Comparison of ENCODE assay signal across 28 mouse cellular contexts in genomic region chr19:5413840-5414239, GRCm38 (mm10). TPM values are rescaled to one million over a fixed set of nuclear protein-coding genes. Genes with fewer than 3 reads are reported as not detected.
A peak's percentile ranks its signal among the peaks of the same experiment; 100 is the strongest.
DNase-seq lines count a peak whose midpoint lies in the region; ATAC-seq and TF ChIP-seq lines count a peak whose summit lies in the region.
"Had no signal": no experiment of that assay in that cellular context is flagged by ENCODE, and none has a peak within 500 bp of the region (broad histone marks: within the 10 kb centered on the region; RNA-seq: fewer than 3 reads in every experiment).

No protein-coding gene starts in this region.

- no peak overlapping the region for H3K4me3 ChIP-seq in gastrocnemius, adult 2 months
- H3K4me3 ChIP-seq in heart, adult 2 months, result no peak overlapping the region
- no peak overlapping the region for H3K4me3 ChIP-seq in layer of hippocampus, adult 2 months
- no peak overlapping the region for H3K4me3 ChIP-seq in lung, postnatal 0 days (ENCODE audit: low read depth, low read length)
- H3K4me3 ChIP-seq: embryonic facial prominence, embryonic 13.5 days; embryonic facial prominence, embryonic 15.5 days; erythroblast, embryonic 14.5 days had no signal

- H3K9ac ChIP-seq in heart, adult 2 months (ENCODE audit: low read depth, low read length), result no peak overlapping the region
- no peak overlapping the region for H3K9ac ChIP-seq in lung, postnatal 0 days (replicated peaks; ENCODE audit: low read depth)
- H3K9ac ChIP-seq: embryonic facial prominence, embryonic 13.5 days; embryonic facial prominence, embryonic 15.5 days had no signal

- H3K4me2 ChIP-seq in lung, postnatal 0 days (replicated peaks; ENCODE audit: low read depth, low read length), result no peak overlapping the region
- H3K4me2 ChIP-seq: embryonic facial prominence, embryonic 13.5 days; embryonic facial prominence, embryonic 15.5 days had no signal

- no peak for DNase-seq in gastrocnemius, adult 2 months
- DNase-seq in gastrocnemius, postnatal 25 days, result no peak
- no peak for DNase-seq in heart, adult 2 months
- no peak for DNase-seq in heart, postnatal 14 days
- no peak for DNase-seq in layer of hippocampus, adult 2 months (ENCODE audit: low spot score in 2 of 2)
- DNase-seq in layer of hippocampus, adult 9-10 months (ENCODE audit: low spot score), result no peak
- DNase-seq in lung, postnatal 0 days (ENCODE audit: low spot score), result no peak
- DNase-seq in lung, postnatal 10 days, result no peak
- DNase-seq: adrenal gland, postnatal 10 days; adrenal gland, postnatal 25 days; cerebellum, adult 11 months; cerebellum, adult 18-20 months; cerebellum, adult 8-10 months; cerebellum, adult 9-11 months; cerebellum, postnatal 14 days; cerebellum, postnatal 36 days; embryo, embryonic 11 days had no signal

- no peaks in the 10 kb centered on the region for H3K9me3 ChIP-seq in lung, postnatal 0 days (ENCODE audit: low read length)
- H3K9me3 ChIP-seq: embryonic facial prominence, embryonic 13.5 days; embryonic facial prominence, embryonic 15.5 days had no signal

- H3K4me1 ChIP-seq in heart, adult 2 months (ENCODE audit: control insufficient read depth, insufficient read depth, low read length), result peaks cover 21% of the 10 kb centered on the region
- H3K4me1 ChIP-seq in lung, postnatal 0 days (ENCODE audit: insufficient read depth, low read depth, low read length), result 0 out of 2 replicates have a peak, but pooled peaks cover 9% of the 10 kb centered on the region

- H3K36me3 ChIP-seq in heart, adult 2 months (ENCODE audit: control insufficient read depth, insufficient read depth, low read length), result peaks cover 11% of the 10 kb centered on the region; the same call in 1 of the 2 replicates
- H3K36me3 ChIP-seq in lung, postnatal 0 days (ENCODE audit: insufficient read depth, low read length), result 0 out of 2 replicates have a peak, but pooled peaks cover 6% of the 10 kb centered on the region
- H3K36me3 ChIP-seq: embryonic facial prominence, embryonic 13.5 days; embryonic facial prominence, embryonic 15.5 days had no signal

- no peak for TF ChIP-seq EP300 in heart, adult 2 months (IDR thresholded peaks at IDR 0.05; ENCODE audit: insufficient read depth, low read depth, low read length)
- TF ChIP-seq EP300 in lung, postnatal 0 days (IDR thresholded peaks at IDR 0.05), result no peak

- H3K79me2 ChIP-seq in heart, adult 2 months (replicated peaks; ENCODE audit: control insufficient read depth, insufficient read depth, low read length), result no peaks in the 10 kb centered on the region

- H3K27me3 ChIP-seq in heart, adult 2 months (ENCODE audit: control insufficient read depth, insufficient read depth, low read length), result no peaks in the 10 kb centered on the region
- H3K27me3 ChIP-seq in lung, postnatal 0 days (replicated peaks; ENCODE audit: insufficient read depth, low read length), result no peaks in the 10 kb centered on the region
- H3K27me3 ChIP-seq: embryonic facial prominence, embryonic 13.5 days; embryonic facial prominence, embryonic 15.5 days had no signal

- 77% methylated on average over 4 of the region's 4 CpGs for WGBS in heart, adult 2 months
- WGBS in lung, postnatal 0 days, result 77% methylated on average over 4 of the region's 4 CpGs

- intact Hi-C loops in gastrocnemius, adult 2 months (cut with DNase I), result no loop called here
- intact Hi-C loops in heart, adult 2 months (cut with DNase I), result no loop called here
- intact Hi-C loops in heart, postnatal 14 days (cut with DNase I), result no loop called here

- ATAC-seq in lung, postnatal 0 days, result no peak
- ATAC-seq: forebrain, embryonic 14.5 days; forebrain, embryonic 16.5 days had no signal

- no peak for TF ChIP-seq POLR2A in heart, adult 2 months (IDR thresholded peaks at IDR 0.05; ENCODE audit: insufficient read depth, low read depth, low read length)

- TF ChIP-seq CTCF in gastrocnemius, adult 2 months (IDR thresholded peaks at IDR 0.05), result no peak
- no peak for TF ChIP-seq CTCF in heart, adult 2 months (IDR thresholded peaks at IDR 0.05)
- no peak for TF ChIP-seq CTCF in layer of hippocampus, adult 2 months (conservative IDR thresholded peaks at IDR 0.05)
- TF ChIP-seq CTCF in lung, postnatal 0 days (IDR thresholded peaks at IDR 0.05), result no peak

- peak overlapping the region; percentile 86 for H3K27ac ChIP-seq in gastrocnemius, adult 2 months
- peak overlapping the region; percentile 89 for H3K27ac ChIP-seq in heart, adult 2 months
- H3K27ac ChIP-seq in layer of hippocampus, adult 2 months, result peak overlapping the region; percentile 76
- peak overlapping the region; percentile 77 for H3K27ac ChIP-seq in lung, postnatal 0 days (ENCODE audit: low read length)
- H3K27ac ChIP-seq: embryonic facial prominence, embryonic 13.5 days; embryonic facial prominence, embryonic 15.5 days had no signal

RNA-seq across cellular contexts. Expression of gene Drap1, which starts 10.9 kb away (rescaled TPM):
- total RNA-seq in gastrocnemius, adult 2 months (2021), result 100 to 1,000 TPM; 503 to 688 TPM
- total RNA-seq in gastrocnemius, postnatal 25 days (2021), result 100 to 1,000 TPM; 473 to 502 TPM
- total RNA-seq in heart, adult 2 months (2021), result 100 to 1,000 TPM; 278 to 344 TPM
- 175 and 189 TPM in 2 replicates for polyA plus RNA-seq in heart, adult 2 months (2012; rRNA removed)
- total RNA-seq in heart, postnatal 14 days (2021), result 100 to 1,000 TPM; 252 to 264 TPM
- total RNA-seq in layer of hippocampus, adult 2 months (2021), result 100 to 1,000 TPM; 316 to 335 TPM
- polyA plus RNA-seq in lung, postnatal 0 days (2015; fragmentation: Nextera tagmentation; extraction: Ambion mirVana), result 352 and 379 TPM in 2 replicates

RNA-seq across cellular contexts. Expression of gene AI837181, which starts 11.1 kb away (rescaled TPM):
- 10 to 100 TPM; 34.0 to 38.0 TPM for total RNA-seq in gastrocnemius, adult 2 months (2021)
- 10 to 100 TPM; 32.1 to 33.5 TPM for total RNA-seq in gastrocnemius, postnatal 25 days (2021)
- 10 to 100 TPM; 32.9 TPM for total RNA-seq in heart, adult 2 months (2021)
- 55.4 and 59.5 TPM in 2 replicates for polyA plus RNA-seq in heart, adult 2 months (2012; rRNA removed)
- total RNA-seq in heart, postnatal 14 days (2021), result 10 to 100 TPM; 39.9 to 41.9 TPM
- 10 to 100 TPM; 61.9 to 70.7 TPM for total RNA-seq in layer of hippocampus, adult 2 months (2021)
- 61.7 and 63.6 TPM in 2 replicates for polyA plus RNA-seq in lung, postnatal 0 days (2015; fragmentation: Nextera tagmentation; extraction: Ambion mirVana)

RNA-seq across cellular contexts. Expression of gene Tsga10ip, which starts 11.5 kb away (rescaled TPM):
- 1 to 10 TPM; 1.3 to 2.7 TPM for total RNA-seq in gastrocnemius, adult 2 months (2021)
- 1 to 10 TPM in 1 of 2 experiments, not detected in 1; 1.2 TPM for total RNA-seq in gastrocnemius, postnatal 25 days (2021)
- under 1 TPM; 0.39 to 0.52 TPM for total RNA-seq in heart, adult 2 months (2021)
- polyA plus RNA-seq in heart, adult 2 months (2012; rRNA removed), result 0.08 TPM in 1 of 2 replicates, not detected in the other
- total RNA-seq in heart, postnatal 14 days (2021), result under 1 TPM; 0.31 to 0.90 TPM
- under 1 TPM; 0.20 to 0.37 TPM for total RNA-seq in layer of hippocampus, adult 2 months (2021)
- polyA plus RNA-seq in lung, postnatal 0 days (2015; fragmentation: Nextera tagmentation; extraction: Ambion mirVana), result 1.1 TPM in 2 replicates
- total RNA-seq: adrenal gland, adult 2 months; adrenal gland, postnatal 10 days; adrenal gland, postnatal 25 days; adrenal gland, postnatal 4 days; common myeloid progenitor, adult 5-6 weeks had no signal
- polyA plus RNA-seq: adrenal gland, adult 2 months; embryonic facial prominence, embryonic 13.5 days; erythroblast, embryonic 14.5 days; forebrain, embryonic 11.5 days; forebrain, embryonic 14.5 days; forebrain, embryonic 16.5 days had no signal

RNA-seq across cellular contexts. Expression of gene Sart1, which starts 25.3 kb away (rescaled TPM):
- 10 to 100 TPM; 40.1 to 50.3 TPM for total RNA-seq in gastrocnemius, adult 2 months (2021)
- 10 to 100 TPM; 29.0 to 36.5 TPM for total RNA-seq in gastrocnemius, postnatal 25 days (2021)
- total RNA-seq in heart, adult 2 months (2021), result 10 to 100 TPM; 47.3 to 51.8 TPM
- 10.6 and 22.1 TPM in 2 replicates for polyA plus RNA-seq in heart, adult 2 months (2012; rRNA removed)
- total RNA-seq in heart, postnatal 14 days (2021), result 10 to 100 TPM; 47.5 to 49.5 TPM
- total RNA-seq in layer of hippocampus, adult 2 months (2021), result 100 to 1,000 TPM; 113 to 125 TPM
- 35.2 and 43.5 TPM in 2 replicates for polyA plus RNA-seq in lung, postnatal 0 days (2015; fragmentation: Nextera tagmentation; extraction: Ambion mirVana)

RNA-seq across cellular contexts. Expression of gene Fosl1, which starts 33.5 kb away (rescaled TPM):
- total RNA-seq in gastrocnemius, adult 2 months (2021), result not detected
- not detected for total RNA-seq in gastrocnemius, postnatal 25 days (2021)
- total RNA-seq in heart, adult 2 months (2021), result not detected
- polyA plus RNA-seq in heart, adult 2 months (2012; rRNA removed), result 0.12 TPM in 1 of 2 replicates, not detected in the other
- not detected for total RNA-seq in heart, postnatal 14 days (2021)
- not detected for total RNA-seq in layer of hippocampus, adult 2 months (2021)
- polyA plus RNA-seq in lung, postnatal 0 days (2015; fragmentation: Nextera tagmentation; extraction: Ambion mirVana), result 0.31 TPM in 1 of 2 replicates, not detected in the other
- total RNA-seq: adrenal gland, postnatal 25 days had no signal
- polyA plus RNA-seq: brain, embryonic 14.5 days; embryonic facial prominence, embryonic 11.5 days; embryonic facial prominence, embryonic 13.5 days; embryonic facial prominence, embryonic 15.5 days; forebrain, embryonic 11.5 days; forebrain, embryonic 14.5 days; forebrain, embryonic 16.5 days had no signal
